Mouse (Mus musculus) lung, postnatal 0 days (tissue): Measurements from ENCODE around the gene Atp4b. TPM values are rescaled to one million over a fixed set of nuclear protein-coding genes. Genes with fewer than 3 reads are reported as not detected.

Experiments used
- ATAC-seq: fragments of 200-750 bp; cut with Nextera tagmentation; 2 replicates; pipeline ENCODE4 v1.8.0; 2017; ENCODE audit warnings: moderate library complexity
- DNase-seq: peaks from one replicate; pipeline ENCODE4 v3.0.0-alpha.2; 2016; ENCODE audit warnings: low spot score
- H3K27ac ChIP-seq: fragments of 300-500 bp; sonication (generic); 2 replicates; pipeline ENCODE4 v1.5.1; 2014; ENCODE audit warnings: antibody characterized with exemption, mild to moderate bottlenecking, low read length, mixed read lengths
- H3K27me3 ChIP-seq: fragments of 300-500 bp; sonication (generic); replicated peaks from 2 replicates; pipeline ENCODE4 v1.6.1; 2014; ENCODE audit warnings: low read length, mixed read lengths; ENCODE audit not compliant: insufficient read depth
- H3K36me3 ChIP-seq: fragments of 300-500 bp; sonication (generic); 2 replicates; pipeline ENCODE4 v1.6.1; 2014; ENCODE audit warnings: low read length, mixed read lengths; ENCODE audit not compliant: insufficient read depth
- H3K4me1 ChIP-seq: fragments of 300-500 bp; sonication (generic); 2 replicates; pipeline ENCODE4 v1.6.1; 2014; ENCODE audit warnings: antibody characterized with exemption, low read depth, low read length, mixed read lengths; ENCODE audit not compliant: insufficient read depth
- H3K4me2 ChIP-seq: fragments of 300-500 bp; sonication (generic); replicated peaks from 2 replicates; pipeline ENCODE4 v1.6.1; 2014; ENCODE audit warnings: low read depth, mild to moderate bottlenecking, low read length, moderate library complexity, mixed read lengths
- H3K4me3 ChIP-seq: fragments of 300-500 bp; sonication (generic); 2 replicates; pipeline ENCODE4 v1.5.1; 2014; ENCODE audit warnings: low read depth, low read length
- H3K9ac ChIP-seq: fragments of 300-500 bp; sonication (generic); replicated peaks from 2 replicates; pipeline ENCODE4 v1.6.1; 2014; ENCODE audit warnings: low read depth, mild to moderate bottlenecking
- H3K9me3 ChIP-seq: fragments of 300-500 bp; sonication (generic); 2 replicates; pipeline ENCODE4 v1.6.1; 2016; ENCODE audit warnings: low read length, mixed read lengths
- CTCF ChIP-seq: IDR thresholded peaks from 2 replicates; pipeline ENCODE4 v1.5.1; 2016; ENCODE audit warnings: antibody characterized with exemption, mild to moderate bottlenecking
- EP300 ChIP-seq: IDR thresholded peaks from 2 replicates; pipeline ENCODE4 v1.6.1; 2016; ENCODE audit warnings: antibody characterized with exemption, mild to moderate bottlenecking, control low read depth
- WGBS: fragments of 180-500 bp; shearing (Covaris S2); extraction: QIAGEN DNeasy Blood & Tissue Kit; methylation state at CpG from one replicate; pipeline ENCODE4 v1.1.7; 2014; 5-methylcytosine and 5-hydroxymethylcytosine counted together
- polyA plus RNA-seq: library from polyadenylated mRNA; unstranded; fragments of >200 nt; fragmentation: Nextera tagmentation; extraction: Ambion mirVana; gene quantifications from 2 replicates; pipeline ENCODE4 v1.2.1, GENCODE M21; 2015

The Atp4b gene
- polyA plus RNA-seq, 1 experiment from 2014 or later = not detected

- ATAC-seq = no peak
- H3K9ac ChIP-seq = no peak overlapping the region
- H3K27me3 ChIP-seq = no peaks in the 10 kb centered on the region
- no peak overlapping the region for H3K27ac ChIP-seq
- TF ChIP-seq EP300 (no peak), CTCF (no peak)
- no peak for DNase-seq
- H3K4me2 ChIP-seq = no peak overlapping the region
- H3K4me1 ChIP-seq = no peaks in the 10 kb centered on the region
- no peaks in the 10 kb centered on the region for H3K9me3 ChIP-seq
- peaks cover 37% of the 10 kb centered on the region for H3K36me3 ChIP-seq
- H3K4me3 ChIP-seq = no peak overlapping the region
- WGBS = 77% methylated on average over 8 of the region's 8 CpGs
Measured at GRCm38 (mm10) chr8:13373151-13373662, 23.4 kb downstream of the Atp4b start.

GRCm38 (mm10) chr8:13361865-13362264, 34.8 kb downstream of the Atp4b start:
- WGBS = 92% methylated on average over 6 of the region's 6 CpGs
- Histone ChIP-seq H3K4me2 (no peak overlapping the region), H3K36me3 (peaks cover 17% of the 10 kb centered on the region), H3K27ac (no peak overlapping the region), H3K9me3 (no peaks in the 10 kb centered on the region), H3K27me3 (no peaks in the 10 kb centered on the region), H3K9ac (no peak overlapping the region), H3K4me3 (no peak overlapping the region), H3K4me1 (no peaks in the 10 kb centered on the region)
- no peak for DNase-seq
- peak; percentile 52 for TF ChIP-seq CTCF
- no peak for TF ChIP-seq EP300
- ATAC-seq = no peak

- Histone ChIP-seq H3K9me3 (no peaks in the 10 kb centered on the region), H3K4me1 (no peaks in the 10 kb centered on the region), H3K36me3 (peaks cover 10% of the 10 kb centered on the region; the same call in 1 of the 2 replicates), H3K9ac (no peak overlapping the region), H3K27ac (no peak overlapping the region), H3K27me3 (no peaks in the 10 kb centered on the region), H3K4me3 (no peak overlapping the region), H3K4me2 (no peak overlapping the region)
- DNase-seq (no peak), ATAC-seq (no peak)
- WGBS = 79% methylated on average over 7 of the region's 7 CpGs
- no peak for TF ChIP-seq CTCF
- TF ChIP-seq EP300 = no peak
Measured at GRCm38 (mm10) chr8:13360213-13360612, 36.4 kb downstream of the Atp4b start.

GRCm38 (mm10) chr8:13356681-13357080, 39.9 kb downstream of the Atp4b start:
- H3K36me3 ChIP-seq = peaks cover 4% of the 10 kb centered on the region; the same call in 1 of the 2 replicates
- H3K9me3 ChIP-seq = no peaks in the 10 kb centered on the region
- no peaks in the 10 kb centered on the region for H3K27me3 ChIP-seq
- no peak overlapping the region for H3K4me3 ChIP-seq
- ATAC-seq = no peak
- no peak overlapping the region for H3K9ac ChIP-seq
- no peak for DNase-seq
- no peak overlapping the region for H3K4me2 ChIP-seq
- 56% methylated on average over 10 of the region's 10 CpGs for WGBS
- no peak for TF ChIP-seq EP300
- TF ChIP-seq CTCF = no peak; the same call in 1 of the 2 replicates
- H3K27ac ChIP-seq = no peak overlapping the region
- no peaks in the 10 kb centered on the region for H3K4me1 ChIP-seq

GRCm38 (mm10) chr8:13356221-13356620, 40.4 kb downstream of the Atp4b start:
- Histone ChIP-seq H3K27me3 (no peaks in the 10 kb centered on the region), H3K9ac (no peak overlapping the region), H3K9me3 (no peaks in the 10 kb centered on the region), H3K27ac (no peak overlapping the region), H3K4me3 (no peak overlapping the region), H3K4me1 (no peaks in the 10 kb centered on the region), H3K4me2 (no peak overlapping the region), H3K36me3 (peaks cover 4% of the 10 kb centered on the region; the same call in 1 of the 2 replicates)
- no peak for DNase-seq
- 81% methylated on average over 6 of the region's 6 CpGs for WGBS
- no peak for TF ChIP-seq EP300
- no peak for TF ChIP-seq CTCF
- no peak for ATAC-seq

- TF ChIP-seq EP300 = no peak
- TF ChIP-seq CTCF = no peak
- Histone ChIP-seq H3K4me1 (no peaks in the 10 kb centered on the region), H3K27me3 (no peaks in the 10 kb centered on the region), H3K4me2 (no peak overlapping the region), H3K27ac (no peak overlapping the region), H3K9me3 (no peaks in the 10 kb centered on the region), H3K4me3 (no peak overlapping the region), H3K36me3 (peaks cover 11% of the 10 kb centered on the region; the same call in 1 of the 2 replicates), H3K9ac (no peak overlapping the region)
- no peak for DNase-seq
- no peak for ATAC-seq
- 76% methylated on average over 4 of the region's 4 CpGs for WGBS
Measured at GRCm38 (mm10) chr8:13353883-13354282, 42.7 kb downstream of the Atp4b start.
